Mouse (Mus musculus): Measurements from ENCODE around the gene Hoxc12.

Hoxc12 gene

GRCm38 (mm10) chr15:102937036-102937666 is 594 bp downstream of the Hoxc12 start:
- in situ Hi-C loops (cut with MboI, MseI): no loop called here

- in situ Hi-C loops (cut with MboI, MseI): no loop called here
Observed at GRCm38 (mm10) chr15:102939256-102940155, 2.9 kb downstream of the Hoxc12 start.

- in situ Hi-C loops (cut with MboI, MseI): no loop called here
Observed at GRCm38 (mm10) chr15:102942739-102943467, 6.3 kb downstream of the Hoxc12 start.

GRCm38 (mm10) chr15:102943468-102943813 is 6.9 kb downstream of the Hoxc12 start:
- in situ Hi-C loops (cut with MboI, MseI): no loop called here

- in situ Hi-C loops (cut with MboI, MseI): no loop called here
Observed at GRCm38 (mm10) chr15:102945185-102946077, 8.9 kb downstream of the Hoxc12 start.

- in situ Hi-C loops (cut with MboI, MseI): no loop called here
Observed at GRCm38 (mm10) chr15:102947276-102947675, 10.7 kb downstream of the Hoxc12 start.

- in situ Hi-C loops (cut with MboI, MseI): no loop called here
Observed at GRCm38 (mm10) chr15:102948842-102949241, 12.3 kb downstream of the Hoxc12 start.

GRCm38 (mm10) chr15:102949696-102950095 is 13.1 kb downstream of the Hoxc12 start:
- in situ Hi-C loops (cut with MboI, MseI): no loop called here

- in situ Hi-C loops (cut with MboI, MseI): no loop called here
Observed at GRCm38 (mm10) chr15:102950877-102951276, 14.3 kb downstream of the Hoxc12 start.

- in situ Hi-C loops (cut with MboI, MseI): no loop called here
Observed at GRCm38 (mm10) chr15:102953561-102953960, 17.0 kb downstream of the Hoxc12 start.

- in situ Hi-C loops (cut with MboI, MseI): no loop called here
Observed at GRCm38 (mm10) chr15:102954192-102955006, 17.8 kb downstream of the Hoxc12 start, which contains the start of gene Hoxc11. Gene Hoxc11 (plus strand): TSS chr15:102954427.

- in situ Hi-C loops (cut with MboI, MseI): no loop called here
Observed at GRCm38 (mm10) chr15:102955007-102955382, 18.4 kb downstream of the Hoxc12 start.

- in situ Hi-C loops (cut with MboI, MseI): no loop called here
Observed at GRCm38 (mm10) chr15:102955833-102956640, 19.5 kb downstream of the Hoxc12 start.

- in situ Hi-C loops (cut with MboI, MseI): no loop called here
Observed at GRCm38 (mm10) chr15:102956906-102957305, 20.3 kb downstream of the Hoxc12 start.

- in situ Hi-C loops (cut with MboI, MseI): no loop called here
Observed at GRCm38 (mm10) chr15:102959663-102960191, 23.2 kb downstream of the Hoxc12 start.

- in situ Hi-C loops (cut with MboI, MseI): no loop called here
Observed at GRCm38 (mm10) chr15:102961728-102962127, 25.2 kb downstream of the Hoxc12 start.

GRCm38 (mm10) chr15:102962492-102962891 is 25.9 kb downstream of the Hoxc12 start:
- in situ Hi-C loops (cut with MboI, MseI): no loop called here

- in situ Hi-C loops (cut with MboI, MseI): no loop called here
Observed at GRCm38 (mm10) chr15:102963259-102963658, 26.7 kb downstream of the Hoxc12 start.
